Mouse (Mus musculus): ENCODE results near the gene Ank3. TPM values are rescaled to one million over a fixed set of nuclear protein-coding genes. Genes with fewer than 3 reads are reported as not detected.

Ank3 gene
- polyA plus RNA-seq, 1 experiment from 2014 or later = 47.6 TPM

DNA sequence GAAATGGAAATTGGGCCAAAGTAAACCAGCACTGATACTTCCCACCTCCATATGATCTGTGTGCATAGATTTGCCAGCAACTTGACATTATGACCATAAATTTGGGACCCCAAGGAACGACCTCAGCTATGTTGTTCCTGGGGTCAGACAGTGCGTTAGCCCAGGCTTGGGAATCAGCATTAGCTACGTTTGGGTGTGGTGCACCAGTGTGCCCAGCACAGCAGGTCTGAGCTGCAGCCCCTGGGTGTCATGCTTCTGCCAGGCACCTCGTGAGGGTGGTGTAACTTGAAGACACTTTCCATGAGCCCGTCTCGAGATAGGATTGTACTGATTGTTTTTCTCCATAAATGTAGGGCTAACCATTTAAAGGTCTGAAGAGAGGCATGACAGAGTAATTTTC, 566.5 kb downstream of the Ank3 start:
- 0 out of 2 replicates have a peak, but pooled peaks cover 18% of the 10 kb centered on the region for H3K36me3 ChIP-seq (ENCODE audit: insufficient read depth, low read length)
- ATAC-seq (ENCODE audit: low FRiP score, low TSS enrichment) = no peak; the same call in 1 of the 2 replicates
- H3K9me3 ChIP-seq (ENCODE audit: low read length) = no peaks in the 10 kb centered on the region
- WGBS = 43% methylated on average over 6 of the region's 6 CpGs
- no peaks in the 10 kb centered on the region for H3K27me3 ChIP-seq (ENCODE audit: insufficient read depth, low read length)
- no peak overlapping the region for H3K9ac ChIP-seq (replicated peaks; ENCODE audit: low read length)
- H3K4me1 ChIP-seq (ENCODE audit: insufficient read depth, low read length) = no peaks in the 10 kb centered on the region
- H3K27ac ChIP-seq (ENCODE audit: low read length) = no peak overlapping the region
- H3K4me3 ChIP-seq (ENCODE audit: low read length) = no peak overlapping the region
- H3K4me2 ChIP-seq (replicated peaks; ENCODE audit: low read depth, low read length) = no peak overlapping the region

DNA sequence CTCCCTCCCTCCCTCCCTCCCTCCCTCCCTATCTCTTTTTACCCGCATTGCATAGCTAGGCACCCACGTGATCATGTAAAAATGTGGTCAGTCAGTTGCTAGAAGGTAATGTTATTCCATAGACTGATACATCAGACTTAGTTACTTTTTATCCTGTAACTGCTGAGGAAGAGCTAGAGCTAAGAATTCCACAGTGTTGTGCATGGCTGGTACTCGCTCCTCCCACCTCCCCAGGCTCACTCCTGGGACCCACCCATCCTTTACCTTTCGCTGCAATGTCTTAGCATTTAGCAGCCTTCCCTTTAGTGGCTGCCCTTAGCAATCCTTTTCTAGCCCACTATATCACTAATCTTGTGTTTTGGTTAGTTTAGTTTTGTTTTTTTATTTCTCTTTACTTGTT, 569.4 kb downstream of the Ank3 start:
- Histone ChIP-seq H3K27ac (ENCODE audit: low read length) (no peak overlapping the region), H3K4me3 (ENCODE audit: low read length) (no peak overlapping the region), H3K9me3 (ENCODE audit: low read length) (no peaks in the 10 kb centered on the region), H3K9ac (replicated peaks; ENCODE audit: low read length) (no peak overlapping the region), H3K27me3 (ENCODE audit: insufficient read depth, low read length) (no peaks in the 10 kb centered on the region), H3K36me3 (ENCODE audit: insufficient read depth, low read length) (0 out of 2 replicates have a peak, but pooled peaks cover 11% of the 10 kb centered on the region), H3K4me1 (ENCODE audit: insufficient read depth, low read length) (no peaks in the 10 kb centered on the region), H3K4me2 (replicated peaks; ENCODE audit: low read depth, low read length) (no peak overlapping the region)
- peak; percentile 63 for ATAC-seq (ENCODE audit: low FRiP score, low TSS enrichment)
- 76% methylated on average over 3 of the region's 4 CpGs for WGBS

GRCm38 (mm10) chr10:69979636-69980035, 581.1 kb downstream of the Ank3 start:
- 91% methylated on average over 2 of the region's 2 CpGs for WGBS
- H3K9me3 ChIP-seq (ENCODE audit: low read length) = no peaks in the 10 kb centered on the region
- H3K36me3 ChIP-seq (ENCODE audit: insufficient read depth, low read length) = peaks cover 23% of the 10 kb centered on the region
- H3K4me2 ChIP-seq (replicated peaks; ENCODE audit: low read depth, low read length) = no peak overlapping the region
- no peak overlapping the region for H3K9ac ChIP-seq (replicated peaks; ENCODE audit: low read length)
- no peak overlapping the region for H3K4me3 ChIP-seq (ENCODE audit: low read length)
- no peaks in the 10 kb centered on the region for H3K4me1 ChIP-seq (ENCODE audit: insufficient read depth, low read length)
- no peaks in the 10 kb centered on the region for H3K27me3 ChIP-seq (ENCODE audit: insufficient read depth, low read length)
- no peak for ATAC-seq (ENCODE audit: low FRiP score, low TSS enrichment)
- H3K27ac ChIP-seq (ENCODE audit: low read length) = no peak overlapping the region

DNA sequence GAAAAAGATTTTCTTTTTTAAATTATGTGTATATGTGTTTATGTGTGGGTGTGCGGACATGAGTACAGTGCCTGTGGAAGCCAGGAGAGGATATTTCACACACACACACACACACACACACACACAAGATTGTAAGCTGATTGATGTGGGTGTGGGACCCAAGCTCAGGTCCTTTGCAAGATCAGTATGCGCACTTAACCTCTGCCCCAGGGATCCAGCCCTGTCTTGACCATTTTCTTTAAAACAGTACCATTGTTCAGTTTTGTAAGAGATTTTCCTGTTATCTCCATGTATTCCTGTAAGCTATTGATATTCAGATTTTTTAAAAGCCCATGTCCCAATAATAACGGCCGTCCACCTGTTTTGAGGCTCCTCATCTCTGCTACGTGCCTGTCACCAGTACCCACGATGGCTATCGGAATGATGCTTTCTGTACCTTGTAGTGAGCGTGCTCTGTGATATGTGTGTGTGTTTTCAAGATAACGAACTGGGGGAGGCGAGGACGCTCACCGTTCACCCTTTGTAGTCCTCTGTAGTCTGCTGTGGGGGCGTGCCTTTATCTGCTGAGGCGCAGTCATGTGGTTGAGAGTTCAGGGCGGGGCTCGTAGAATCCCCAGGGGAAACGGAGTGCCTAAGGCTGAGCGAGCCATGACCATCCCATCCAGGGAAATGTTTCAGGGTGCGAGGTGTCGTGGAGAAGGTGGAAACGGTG, 583.0 kb downstream of the Ank3 start:
- Histone ChIP-seq H3K4me3 (ENCODE audit: low read length) (no peak overlapping the region), H3K4me2 (replicated peaks; ENCODE audit: low read depth, low read length) (no peak overlapping the region), H3K36me3 (ENCODE audit: insufficient read depth, low read length) (peaks cover 23% of the 10 kb centered on the region), H3K4me1 (ENCODE audit: insufficient read depth, low read length) (no peaks in the 10 kb centered on the region), H3K27me3 (ENCODE audit: insufficient read depth, low read length) (no peaks in the 10 kb centered on the region), H3K27ac (ENCODE audit: low read length) (no peak overlapping the region), H3K9me3 (ENCODE audit: low read length) (no peaks in the 10 kb centered on the region), H3K9ac (replicated peaks; ENCODE audit: low read length) (no peak overlapping the region)
- no peak for ATAC-seq (ENCODE audit: low FRiP score, low TSS enrichment)
- WGBS = 80% methylated on average over 21 of the region's 21 CpGs

- H3K27ac ChIP-seq (ENCODE audit: low read length) = no peak overlapping the region
- H3K9ac ChIP-seq (replicated peaks; ENCODE audit: low read length) = no peak overlapping the region
- H3K4me2 ChIP-seq (replicated peaks; ENCODE audit: low read depth, low read length) = no peak overlapping the region
- H3K9me3 ChIP-seq (ENCODE audit: low read length) = peaks cover 4% of the 10 kb centered on the region; the same call in 1 of the 2 replicates
- no peaks in the 10 kb centered on the region for H3K4me1 ChIP-seq (ENCODE audit: insufficient read depth, low read length)
- WGBS = 93% methylated on average over 4 of the region's 4 CpGs
- no peaks in the 10 kb centered on the region for H3K27me3 ChIP-seq (ENCODE audit: insufficient read depth, low read length)
- no peak overlapping the region for H3K4me3 ChIP-seq (ENCODE audit: low read length)
- no peak for ATAC-seq (ENCODE audit: low FRiP score, low TSS enrichment)
- H3K36me3 ChIP-seq (ENCODE audit: insufficient read depth, low read length) = peaks cover 34% of the 10 kb centered on the region
Observed at GRCm38 (mm10) chr10:69982701-69983100, 584.1 kb downstream of the Ank3 start.

DNA sequence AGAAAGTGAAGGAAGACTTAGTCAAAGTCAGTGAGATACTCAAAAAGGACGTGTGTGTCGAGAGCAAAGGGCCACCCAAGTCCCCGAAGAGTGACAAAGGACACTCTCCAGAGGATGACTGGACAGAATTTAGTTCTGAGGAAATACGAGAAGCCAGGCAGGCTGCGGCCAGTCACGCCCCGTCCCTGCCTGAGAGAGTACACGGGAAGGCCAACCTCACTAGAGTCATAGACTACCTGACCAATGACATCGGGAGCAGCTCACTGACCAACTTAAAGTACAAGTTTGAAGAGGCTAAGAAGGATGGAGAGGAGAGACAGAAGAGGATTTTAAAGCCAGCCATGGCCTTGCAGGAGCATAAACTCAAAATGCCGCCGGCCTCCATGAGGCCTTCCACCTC, 588.9 kb downstream of the Ank3 start:
- Histone ChIP-seq H3K27me3 (ENCODE audit: insufficient read depth, low read length) (no peaks in the 10 kb centered on the region), H3K9me3 (ENCODE audit: low read length) (peaks cover 51% of the 10 kb centered on the region), H3K4me2 (replicated peaks; ENCODE audit: low read depth, low read length) (no peak overlapping the region), H3K9ac (replicated peaks; ENCODE audit: low read length) (no peak overlapping the region), H3K36me3 (ENCODE audit: insufficient read depth, low read length) (peaks cover 76% of the 10 kb centered on the region), H3K27ac (ENCODE audit: low read length) (no peak overlapping the region), H3K4me3 (ENCODE audit: low read length) (no peak overlapping the region), H3K4me1 (ENCODE audit: insufficient read depth, low read length) (no peaks in the 10 kb centered on the region)
- no peak for ATAC-seq (ENCODE audit: low FRiP score, low TSS enrichment)
- WGBS = 95% methylated on average over 11 of the region's 11 CpGs

DNA sequence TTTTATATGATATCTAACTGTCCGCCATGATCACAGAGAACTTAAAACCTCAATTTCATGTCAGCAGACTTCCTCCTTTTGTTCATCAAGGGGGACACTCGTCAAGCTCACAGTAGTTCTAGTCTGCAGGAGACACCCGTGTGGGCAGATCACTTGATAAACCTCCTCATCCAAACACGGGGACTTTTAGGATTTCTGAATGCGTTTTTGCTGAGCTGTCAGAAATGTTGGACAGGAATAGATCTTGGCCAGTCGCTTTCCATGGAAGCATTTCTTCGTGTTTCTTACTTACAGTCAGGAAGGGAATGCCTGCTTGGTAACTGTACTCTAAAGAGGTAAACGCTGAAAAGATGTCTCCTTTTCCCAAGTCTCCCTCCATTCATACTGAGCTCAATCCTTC, 598.5 kb downstream of the Ank3 start:
- Histone ChIP-seq H3K27me3 (ENCODE audit: insufficient read depth, low read length) (no peaks in the 10 kb centered on the region), H3K36me3 (ENCODE audit: insufficient read depth, low read length) (peaks cover 40% of the 10 kb centered on the region), H3K4me1 (ENCODE audit: insufficient read depth, low read length) (no peaks in the 10 kb centered on the region), H3K4me3 (ENCODE audit: low read length) (no peak overlapping the region), H3K27ac (ENCODE audit: low read length) (no peak overlapping the region), H3K4me2 (replicated peaks; ENCODE audit: low read depth, low read length) (no peak overlapping the region), H3K9ac (replicated peaks; ENCODE audit: low read length) (no peak overlapping the region), H3K9me3 (ENCODE audit: low read length) (peaks cover 22% of the 10 kb centered on the region)
- 69% methylated on average over 8 of the region's 8 CpGs for WGBS
- ATAC-seq (ENCODE audit: low FRiP score, low TSS enrichment) = no peak

DNA sequence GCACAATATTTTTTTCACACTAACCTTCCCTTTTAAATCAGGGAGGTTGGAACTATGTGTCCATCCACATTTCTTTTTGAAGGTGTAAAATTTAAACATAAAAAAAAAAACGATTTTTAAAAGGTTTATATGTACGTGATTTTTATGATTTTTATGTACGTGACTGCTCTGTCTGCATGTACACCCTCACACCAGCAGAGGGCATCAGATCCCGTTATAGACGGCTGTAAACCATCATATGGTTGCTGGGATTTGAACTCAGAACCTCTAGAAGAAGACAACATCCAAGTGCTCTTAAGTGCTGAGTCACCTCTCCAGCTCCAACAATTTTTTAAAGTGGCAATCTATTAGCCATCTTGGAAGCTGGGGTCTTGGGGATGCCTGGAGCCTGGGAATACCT, 605.5 kb downstream of the Ank3 start:
- Histone ChIP-seq H3K4me1 (ENCODE audit: insufficient read depth, low read length) (peaks cover 7% of the 10 kb centered on the region; the same call in 1 of the 2 replicates), H3K27ac (ENCODE audit: low read length) (no peak overlapping the region), H3K9ac (replicated peaks; ENCODE audit: low read length) (no peak overlapping the region), H3K27me3 (ENCODE audit: insufficient read depth, low read length) (no peaks in the 10 kb centered on the region), H3K4me3 (ENCODE audit: low read length) (no peak overlapping the region), H3K9me3 (ENCODE audit: low read length) (no peaks in the 10 kb centered on the region), H3K36me3 (ENCODE audit: insufficient read depth, low read length) (peaks cover 47% of the 10 kb centered on the region), H3K4me2 (replicated peaks; ENCODE audit: low read depth, low read length) (no peak overlapping the region)
- no peak for ATAC-seq (ENCODE audit: low FRiP score, low TSS enrichment)
- 88% methylated on average over 5 of the region's 5 CpGs for WGBS

DNA sequence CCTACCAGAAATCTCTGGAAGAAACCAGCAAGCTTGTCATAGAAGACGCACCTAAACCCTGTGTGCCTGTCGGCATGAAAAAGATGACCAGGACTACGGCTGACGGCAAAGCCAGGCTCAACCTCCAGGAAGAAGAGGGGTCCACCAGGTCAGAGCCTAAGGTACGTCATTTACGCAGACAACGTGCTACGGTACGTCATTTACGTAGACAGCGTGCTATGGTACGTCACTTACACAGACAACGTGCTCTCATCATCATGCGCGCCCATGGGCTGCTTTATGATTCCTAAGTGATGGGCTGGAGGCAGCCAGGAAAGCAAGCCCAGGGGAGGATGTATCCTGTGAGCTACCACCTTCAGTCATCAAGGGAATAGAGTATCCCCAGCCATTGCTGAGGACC, 606.3 kb downstream of the Ank3 start:
- peaks cover 41% of the 10 kb centered on the region for H3K36me3 ChIP-seq (ENCODE audit: insufficient read depth, low read length)
- H3K9me3 ChIP-seq (ENCODE audit: low read length) = no peaks in the 10 kb centered on the region
- H3K27me3 ChIP-seq (ENCODE audit: insufficient read depth, low read length) = no peaks in the 10 kb centered on the region
- no peak overlapping the region for H3K4me2 ChIP-seq (replicated peaks; ENCODE audit: low read depth, low read length)
- peaks cover 7% of the 10 kb centered on the region; the same call in 1 of the 2 replicates for H3K4me1 ChIP-seq (ENCODE audit: insufficient read depth, low read length)
- WGBS = 97% methylated on average over 15 of the region's 15 CpGs
- no peak overlapping the region for H3K27ac ChIP-seq (ENCODE audit: low read length)
- no peak overlapping the region for H3K9ac ChIP-seq (replicated peaks; ENCODE audit: low read length)
- H3K4me3 ChIP-seq (ENCODE audit: low read length) = no peak overlapping the region
- no peak for ATAC-seq (ENCODE audit: low FRiP score, low TSS enrichment)

- Histone ChIP-seq H3K27ac (ENCODE audit: low read length) (0 out of 2 replicates have a peak overlapping the region, but pooled peaks have one; percentile 8), H3K27me3 (ENCODE audit: insufficient read depth, low read length) (no peaks in the 10 kb centered on the region), H3K4me3 (ENCODE audit: low read length) (no peak overlapping the region), H3K4me2 (replicated peaks; ENCODE audit: low read depth, low read length) (no peak overlapping the region), H3K36me3 (ENCODE audit: insufficient read depth, low read length) (peaks cover 36% of the 10 kb centered on the region), H3K9ac (replicated peaks; ENCODE audit: low read length) (no peak overlapping the region), H3K9me3 (ENCODE audit: low read length) (no peaks in the 10 kb centered on the region), H3K4me1 (ENCODE audit: insufficient read depth, low read length) (peaks cover 16% of the 10 kb centered on the region)
- ATAC-seq (ENCODE audit: low FRiP score, low TSS enrichment) = no peak
- 41% methylated on average over 9 of the region's 9 CpGs for WGBS
Observed at GRCm38 (mm10) chr10:70006380-70006779, 607.8 kb downstream of the Ank3 start.
